Mouse (Mus musculus): ENCODE data around the gene Psmd14.

DNA sequence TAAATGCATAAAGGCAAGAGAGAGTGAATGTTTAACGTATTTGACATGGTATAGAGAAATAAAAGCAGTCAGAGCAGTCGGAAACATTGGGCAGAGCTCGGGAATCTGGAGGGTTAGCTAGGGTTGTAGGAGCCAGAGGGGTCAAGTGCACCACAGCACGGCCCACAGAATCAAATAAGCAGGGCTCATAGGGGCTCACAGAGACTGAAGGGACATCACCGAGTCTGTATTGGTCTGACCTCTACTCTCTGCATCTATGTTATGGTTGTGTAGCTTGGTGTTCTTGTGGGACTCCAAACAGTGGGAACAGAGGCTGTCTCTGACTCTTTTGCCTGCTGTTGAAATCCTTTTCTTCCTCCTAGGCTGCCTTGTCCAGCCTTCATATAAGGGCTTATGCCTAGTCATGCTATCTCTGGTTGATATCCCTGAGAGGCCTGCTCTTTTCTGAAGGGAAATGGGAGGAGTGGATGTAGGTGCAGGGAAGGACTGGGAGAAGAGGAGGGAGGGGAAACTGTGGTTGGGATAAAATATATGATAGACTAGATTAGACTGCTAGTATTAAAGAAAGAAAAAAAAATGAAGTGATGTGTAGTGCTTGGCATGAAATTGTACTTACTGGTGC is 47.9 kb downstream of the Psmd14 start:
- TF ChIP-seq E2F4 (IDR thresholded peaks at IDR 0.05; ENCODE audit: insufficient read depth) (no peak), POLR2A (IDR thresholded peaks at IDR 0.05; ENCODE audit: insufficient read length, low read depth) (no peak), USF1 (IDR thresholded peaks at IDR 0.05; ENCODE audit: low read depth) (no peak)

Measured in myocyte (in vitro differentiated cells).